Mouse (Mus musculus): Measurements from ENCODE around the gene Fam57b.

DNA sequence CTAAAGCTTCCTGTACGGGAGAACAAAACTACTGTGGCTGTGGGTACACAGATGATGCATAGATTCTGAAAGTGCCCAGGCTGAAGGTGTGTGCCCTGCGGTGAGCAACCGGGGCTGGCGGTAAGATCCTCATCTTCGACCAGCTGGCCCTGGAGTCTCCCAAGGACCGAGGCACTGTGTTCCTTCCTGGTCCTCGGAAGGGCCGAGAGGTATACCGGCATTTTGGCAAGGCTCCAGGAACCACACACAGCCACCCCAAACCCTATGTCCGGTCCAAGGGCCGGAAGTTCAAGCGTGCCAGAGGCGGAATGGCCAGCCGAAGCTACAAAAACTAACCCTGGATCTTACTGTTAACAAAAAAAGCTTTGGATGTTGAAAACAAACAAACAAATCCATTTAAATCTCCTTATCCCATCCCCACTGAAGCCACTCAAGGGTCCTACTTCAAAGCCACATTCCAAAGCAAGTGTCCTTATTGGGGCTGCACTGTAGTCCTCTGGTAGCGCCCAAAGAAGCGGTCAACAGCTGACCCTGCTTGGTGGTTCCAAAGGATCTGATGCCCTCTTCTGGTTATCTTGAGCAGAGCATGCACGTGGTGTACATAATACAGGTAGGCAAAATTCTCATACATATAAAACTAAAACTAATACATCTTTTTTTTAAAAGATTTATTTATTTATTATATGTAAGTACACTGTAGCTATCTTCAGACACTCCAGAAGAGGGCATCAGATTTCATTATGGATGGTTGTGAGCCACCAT lies 47.7 kb upstream of the Fam57b start:
- TF ChIP-seq POLR2A (IDR thresholded peaks at IDR 0.05; ENCODE audit: insufficient read length, low read depth): no peak
- TF ChIP-seq TCF12 (IDR thresholded peaks at IDR 0.05; ENCODE audit: insufficient read depth, poor library complexity, severe bottlenecking): no peak
- no peak for TF ChIP-seq MYOG (IDR thresholded peaks at IDR 0.05; ENCODE audit: control insufficient read depth in 1 of 3, insufficient read depth in 1 of 3, insufficient read length in 2 of 3, low read depth in 2 of 3)
- no peak for TF ChIP-seq MAX (IDR thresholded peaks at IDR 0.05; ENCODE audit: low read depth)
- TF ChIP-seq MYOD1 (IDR thresholded peaks at IDR 0.05; ENCODE audit: control insufficient read depth in 1 of 3, insufficient read length in 2 of 3, low read depth in 2 of 3): no peak
- TF ChIP-seq USF1 (IDR thresholded peaks at IDR 0.05; ENCODE audit: low read depth): no peak
- no peak for TF ChIP-seq POLR2AphosphoS2 (IDR thresholded peaks at IDR 0.05; ENCODE audit: insufficient read length, low read depth)

All from myocyte (in vitro differentiated cells).